Mouse (Mus musculus): ENCODE results near the gene Tfap2a.

DNA sequence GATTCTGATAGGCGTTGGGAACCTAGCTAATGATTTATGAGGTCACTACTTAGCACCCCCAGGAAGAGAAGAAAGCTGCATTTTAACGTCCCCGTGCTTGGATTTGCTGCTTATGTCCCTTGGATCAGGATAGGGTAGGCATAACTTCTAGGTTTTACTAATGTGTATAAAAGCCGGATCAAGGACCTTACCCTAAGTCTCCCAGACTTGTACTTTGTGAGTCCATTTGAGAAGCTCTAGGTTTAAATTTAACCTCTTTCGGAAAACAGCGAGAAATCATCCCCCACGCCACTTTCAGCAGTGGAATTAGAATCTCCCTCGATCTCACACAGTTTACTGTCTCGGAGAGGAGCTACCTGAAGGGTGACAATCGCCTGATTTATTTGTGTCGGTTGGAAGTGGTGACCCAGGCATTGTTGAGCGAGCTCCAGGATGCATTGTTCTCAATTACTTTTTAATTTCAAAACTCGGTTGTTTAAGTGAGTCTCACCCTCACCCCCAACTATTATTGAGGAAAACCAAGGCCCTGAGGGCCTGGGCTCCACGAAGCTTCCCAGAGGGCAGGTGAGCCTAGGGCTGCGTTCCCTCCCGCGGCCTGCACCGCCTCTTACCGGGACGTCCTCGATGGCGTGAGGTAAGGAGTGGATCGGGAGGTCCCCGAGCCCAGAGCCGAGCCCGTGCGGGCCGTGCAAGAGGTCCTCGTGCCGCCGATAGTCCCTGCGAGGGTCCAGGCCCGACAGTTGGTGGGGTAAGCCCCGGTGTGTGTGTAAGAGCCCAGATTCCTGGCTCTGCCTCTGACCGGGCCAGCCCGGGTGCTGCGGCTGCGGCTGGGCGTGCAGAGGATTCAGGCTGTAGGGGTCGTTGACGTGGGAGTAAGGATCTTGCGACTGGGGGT lies 10.2 kb downstream of the Tfap2a start:
- TF ChIP-seq CTCF (IDR thresholded peaks at IDR 0.05; ENCODE audit: low read depth, low read length): no peak
- TF ChIP-seq POLR2AphosphoS5 (IDR thresholded peaks at IDR 0.05; ENCODE audit: insufficient replicate concordance, low read depth, low read length): no peak
- no peak for TF ChIP-seq GATA1 (IDR thresholded peaks at IDR 0.05; ENCODE audit: borderline replicate concordance, low read length)
- TF ChIP-seq TAL1 (conservative IDR thresholded peaks at IDR 0.05; ENCODE audit: low read depth, low read length): no peak
